Mouse (Mus musculus) ES-CJ7 (cell line): ENCODE results near the gene Asrgl1.
A peak's percentile ranks its signal among the peaks of the same experiment; 100 is the strongest.

Experiments
- DNase-seq: peaks from one replicate; pipeline ENCODE4 v3.0.0; 2011; ENCODE audit warnings: low read depth, low spot score

The Asrgl1 gene

GRCm38 (mm10) chr19:9071456-9072156 lies 63.8 kb downstream of the Asrgl1 start:
- no peak for DNase-seq

- DNase-seq = no peak
These were observed 65.1 kb downstream of the Asrgl1 start for GRCm38 (mm10) chr19:9070316-9070715.

GRCm38 (mm10) chr19:9069687-9070307 lies 65.6 kb downstream of the Asrgl1 start:
- DNase-seq = no peak

GRCm38 (mm10) chr19:9067292-9067691 lies 68.1 kb downstream of the Asrgl1 start:
- DNase-seq = no peak

- DNase-seq = peak; percentile 27
These were observed 69.5 kb downstream of the Asrgl1 start for GRCm38 (mm10) chr19:9065621-9066561.

GRCm38 (mm10) chr19:9063831-9064230 lies 71.6 kb downstream of the Asrgl1 start:
- DNase-seq = no peak

- no peak for DNase-seq
These were observed 72.6 kb downstream of the Asrgl1 start for GRCm38 (mm10) chr19:9062822-9063221.

GRCm38 (mm10) chr19:9061221-9061893 lies 74.1 kb downstream of the Asrgl1 start:
- DNase-seq = no peak

- DNase-seq = no peak
These were observed 75.3 kb downstream of the Asrgl1 start for GRCm38 (mm10) chr19:9060103-9060502.
